Mouse (Mus musculus) myocyte (in vitro differentiated cells): ENCODE measurements around the gene Gm3952.

ENCODE experiments used
- CEBPB ChIP-seq: IDR thresholded peaks from 2 replicates; pipeline ENCODE4 v1.6.1; 2011; ENCODE audit warnings: mild to moderate bottlenecking, moderate library complexity; ENCODE audit not compliant: poor library complexity, insufficient read depth, severe bottlenecking
- MAX ChIP-seq: IDR thresholded peaks from one replicate; pipeline ENCODE4 v1.6.1; 2011; ENCODE audit warnings: low read depth, mild to moderate bottlenecking, control low read depth
- MYOD1 ChIP-seq, 3 experiments: IDR thresholded peaks; one replicate each; pipeline ENCODE4 v1.6.1; 2011; ENCODE audit warnings: control low read depth in 2 of 3, low read depth in 2 of 3, mild to moderate bottlenecking in 2 of 3, moderate library complexity in 1 of 3; ENCODE audit not compliant: insufficient read length in 2 of 3, control insufficient read depth in 1 of 3
- MYOG ChIP-seq, 3 experiments: IDR thresholded peaks; one replicate each; pipeline ENCODE4 v1.6.1; 2011; ENCODE audit warnings: control low read depth in 2 of 3, low read depth in 2 of 3, mild to moderate bottlenecking in 2 of 3; ENCODE audit not compliant: insufficient read length in 2 of 3, control insufficient read depth in 1 of 3, insufficient read depth in 1 of 3
- POLR2A ChIP-seq: IDR thresholded peaks from one replicate; pipeline ENCODE4 v1.6.1; 2011; ENCODE audit warnings: low read depth, mild to moderate bottlenecking, control low read depth, moderate library complexity; ENCODE audit not compliant: insufficient read length
- SRF ChIP-seq: IDR thresholded peaks from one replicate; pipeline ENCODE4 v1.6.1; 2011; ENCODE audit warnings: low read depth; ENCODE audit not compliant: control insufficient read depth, insufficient read length
- TCF3 ChIP-seq: IDR thresholded peaks from one replicate; pipeline ENCODE4 v1.6.1; 2011; ENCODE audit warnings: low read depth, control low read depth; ENCODE audit not compliant: insufficient read length
- USF1 ChIP-seq: IDR thresholded peaks from one replicate; pipeline ENCODE4 v1.6.1; 2011; ENCODE audit warnings: low read depth, mild to moderate bottlenecking, control low read depth, moderate library complexity

DNA sequence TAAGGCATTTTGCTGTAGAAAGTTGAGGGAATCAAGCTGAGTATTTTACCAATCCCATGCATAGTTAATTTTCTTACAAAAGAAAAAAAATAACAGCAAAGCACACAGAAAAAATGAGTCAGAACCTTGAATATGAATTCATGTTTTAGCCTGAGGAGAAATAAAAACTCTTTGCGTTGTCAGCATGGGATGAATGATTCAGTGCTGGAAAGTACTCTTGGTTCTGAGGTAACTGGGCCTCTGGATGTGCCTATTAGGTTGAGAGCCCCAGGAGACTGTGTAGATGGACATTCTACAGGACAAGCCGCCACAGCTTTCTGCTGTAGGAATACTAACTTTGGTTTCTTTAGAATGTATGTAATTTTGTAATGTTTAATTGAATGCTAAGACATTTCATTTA, 93.7 kb downstream of the Gm3952 start:
- TF ChIP-seq MYOD1 (IDR thresholded peaks at IDR 0.05; ENCODE audit: control insufficient read depth in 1 of 3, insufficient read length in 2 of 3, low read depth in 2 of 3) (no peak), POLR2A (no peak), TCF3 (no peak), MAX (no peak), USF1 (no peak), CEBPB (no peak), MYOG (IDR thresholded peaks at IDR 0.05; ENCODE audit: control insufficient read depth in 1 of 3, insufficient read depth in 1 of 3, insufficient read length in 2 of 3, low read depth in 2 of 3) (no peak), SRF (no peak)
